Mouse (Mus musculus) pancreas, adult 10 weeks (tissue): Measurements from ENCODE around the gene Zkscan4. TPM values are rescaled to one million over a fixed set of nuclear protein-coding genes. Genes with fewer than 3 reads are reported as not detected.

ENCODE experiments used
- polyA plus RNA-seq: library from polyadenylated mRNA; stranded (reverse); fragments of 350-450 nt; fragmentation: Illumina TruSeq; extraction: RNeasy Lipid Tissue Mini Kit (QIAGEN cat#74804); gene quantifications from one replicate; pipeline ENCODE4 v1.2.3, GENCODE M21; 2015; ENCODE audit warnings: low read depth, low replicate concordance; ENCODE audit not compliant: insufficient read depth

Gene Zkscan4
- 0.92 TPM for polyA plus RNA-seq

DNA sequence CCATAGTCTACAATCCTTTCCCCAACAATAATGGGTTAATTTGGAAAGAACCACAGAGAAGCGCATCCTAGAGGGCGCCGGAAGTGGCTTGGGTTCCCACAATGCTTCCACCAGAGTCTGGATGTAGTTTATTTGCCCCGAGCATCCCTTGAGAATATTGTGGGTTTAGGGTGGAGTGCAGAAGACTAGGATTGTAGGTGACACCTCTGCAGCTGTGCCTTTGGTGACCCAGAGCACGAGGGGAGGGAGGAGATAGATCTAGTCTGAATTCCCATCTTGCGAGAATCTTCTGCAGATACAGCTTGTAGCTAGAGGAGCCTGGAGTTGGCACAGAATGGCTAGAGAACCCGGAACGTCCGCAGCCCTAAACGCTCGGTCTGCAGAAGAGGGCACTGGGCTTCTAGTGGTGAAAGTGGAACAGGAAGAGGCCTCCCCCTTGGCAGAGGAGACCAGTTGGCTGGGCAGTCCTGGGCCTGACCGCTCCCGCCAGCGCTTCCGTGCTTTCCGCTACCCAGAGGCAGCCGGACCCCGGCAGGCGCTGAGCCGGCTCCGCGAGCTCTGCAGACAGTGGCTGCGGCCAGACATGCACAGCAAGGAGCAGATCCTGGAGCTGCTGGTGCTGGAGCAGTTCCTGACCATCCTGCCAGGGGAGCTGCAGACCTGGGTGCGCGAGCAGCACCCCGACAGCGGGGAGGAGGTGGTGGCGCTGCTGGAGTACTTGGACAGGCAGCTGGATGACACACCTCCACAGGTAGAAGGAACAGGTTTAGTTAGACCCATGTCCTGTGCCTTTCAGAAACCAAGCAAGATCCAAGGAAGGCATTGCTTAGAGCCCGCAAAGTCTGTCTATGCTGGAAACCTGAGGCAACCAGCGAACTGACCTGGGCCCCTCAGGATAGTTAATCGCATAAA lies at the start of gene Zkscan4, which contains the start of gene Gm10065:
TSS of gene Zkscan4 (plus strand) at position 149 of the 912 bp plus-strand sequence.
TSS of gene Gm10065 (minus strand) at position 683 of the 912 bp plus-strand sequence.

DNA sequence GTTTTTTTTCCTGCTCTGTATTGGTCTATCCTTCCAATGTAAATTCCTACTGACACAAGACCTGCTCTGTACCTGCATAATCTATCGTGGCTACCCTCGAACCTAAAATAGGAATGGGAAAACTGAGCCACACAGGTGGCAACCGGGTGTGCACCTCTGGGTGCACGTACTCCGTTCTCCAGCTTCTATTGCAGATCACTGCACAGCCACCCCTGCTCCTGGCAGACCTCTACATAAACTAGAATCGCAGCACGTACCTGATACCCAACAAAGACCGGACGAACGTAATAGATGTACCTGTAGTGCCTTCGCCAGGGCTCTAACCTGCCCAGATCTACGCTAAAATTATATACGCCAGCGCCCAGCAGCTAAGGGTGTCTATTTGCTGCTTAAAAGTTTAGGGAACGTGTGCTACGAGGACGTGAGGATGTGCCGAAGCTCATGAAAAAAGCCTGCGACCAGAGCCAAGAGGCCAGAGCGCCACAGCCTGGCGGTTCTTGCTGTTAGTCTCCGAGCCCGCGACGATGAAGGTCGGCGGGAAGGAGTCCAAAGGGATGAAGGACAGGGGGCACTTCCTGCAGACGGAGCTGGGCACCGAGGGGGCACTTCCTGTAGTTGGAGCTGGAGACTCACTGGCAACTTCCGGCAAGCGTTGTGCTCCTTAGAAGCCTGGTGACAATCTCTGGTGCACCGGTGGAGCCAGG lies 38.1 kb upstream of the Zkscan4 start, which contains the start of gene Pgbd1:
TSS of gene Pgbd1 (minus strand) at position 556 of the 704 bp plus-strand sequence.

DNA sequence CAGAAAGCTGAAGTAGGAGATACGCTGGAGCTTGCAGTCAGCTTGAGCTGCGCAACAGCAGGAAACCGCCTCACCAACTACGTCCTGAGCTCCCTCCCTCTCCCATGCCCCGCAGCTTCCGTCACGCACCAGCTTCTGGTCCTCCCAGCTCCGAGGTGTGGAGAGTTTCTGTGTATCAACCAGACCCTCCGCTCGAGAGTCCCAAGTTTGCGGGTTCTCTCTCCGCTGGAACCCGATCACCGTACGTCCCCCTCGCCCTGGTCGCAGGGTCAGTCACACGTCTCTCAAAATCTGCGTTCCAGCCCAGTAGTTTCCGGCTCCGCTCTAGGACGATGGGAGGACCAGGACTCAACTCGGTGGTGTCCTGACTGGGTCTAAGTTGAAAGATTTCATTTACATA lies 25.3 kb upstream of the Zkscan4 start, which contains the start of gene Zscan26:
TSS of gene Zscan26 (minus strand) at position 282 of the 400 bp plus-strand sequence.

DNA sequence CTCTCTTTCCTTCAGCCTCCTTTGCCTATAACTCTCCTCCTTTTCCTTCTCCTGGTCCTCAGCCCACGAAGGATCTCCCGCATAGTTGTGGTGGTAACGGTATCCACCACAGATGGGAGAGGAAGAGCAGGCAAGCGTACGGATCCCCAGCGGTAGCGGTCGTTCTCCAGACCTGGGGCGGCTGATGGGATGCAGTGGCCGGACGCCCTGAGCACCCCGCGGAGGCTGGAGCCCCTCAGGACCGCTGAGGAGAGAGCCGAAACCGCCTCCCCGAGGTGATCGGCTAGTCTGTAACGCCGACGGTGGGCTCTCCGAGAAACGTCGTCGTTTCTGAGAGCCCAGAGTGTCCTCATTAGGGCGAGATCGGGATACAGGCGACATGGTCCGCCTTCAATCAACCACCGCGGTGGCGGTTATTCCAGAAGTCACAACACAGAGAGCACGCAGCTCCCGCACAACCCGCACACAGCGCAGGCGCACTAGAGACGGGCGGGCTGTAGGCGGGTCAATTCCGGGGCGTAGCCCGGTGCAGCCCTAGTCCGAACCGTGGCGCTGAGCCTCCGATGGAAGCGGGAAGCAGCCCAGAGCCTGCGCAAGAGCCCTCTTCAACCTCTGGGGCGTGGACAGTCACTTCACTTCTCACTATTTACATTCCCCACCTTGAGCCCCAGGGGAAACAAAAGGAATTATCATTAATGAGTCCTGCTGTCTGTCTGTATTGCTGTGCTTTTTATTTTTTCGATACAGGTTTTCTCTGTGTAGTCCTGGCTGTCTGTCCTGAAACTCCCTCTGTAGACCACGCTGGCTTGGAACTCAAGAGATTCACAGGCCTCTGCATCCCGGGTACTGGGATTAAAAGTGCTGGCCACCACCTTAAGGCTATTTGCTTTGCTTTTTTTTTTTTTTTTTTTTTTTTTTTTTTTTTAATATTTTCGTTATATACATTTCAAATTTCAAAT lies 10.4 kb upstream of the Zkscan4 start, which contains the start of gene Nkapl:
TSS of gene Nkapl (minus strand) at position 449 of the 959 bp plus-strand sequence.

DNA sequence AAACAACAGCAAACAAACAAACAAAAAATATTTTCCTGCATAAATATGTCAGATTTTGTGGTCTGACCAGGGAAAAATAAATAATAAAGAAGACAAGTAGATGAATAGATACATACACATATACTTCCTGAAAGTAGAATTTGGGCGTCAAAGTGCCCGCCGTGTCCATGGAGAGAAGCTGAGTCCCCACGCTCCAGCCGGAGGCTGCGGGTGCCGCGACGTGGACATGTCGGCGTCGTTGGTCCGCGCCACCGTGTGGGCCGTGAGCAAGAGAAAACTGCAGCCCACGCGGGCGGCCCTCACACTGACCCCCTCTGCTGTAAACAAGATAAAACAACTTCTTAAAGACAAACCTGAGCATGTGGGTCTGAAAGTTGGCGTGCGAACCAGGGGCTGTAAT lies 16.4 kb downstream of the Zkscan4 start, which contains the start of gene AK157302:
TSS of gene AK157302 (plus strand) at position 144 of the 400 bp plus-strand sequence.

DNA sequence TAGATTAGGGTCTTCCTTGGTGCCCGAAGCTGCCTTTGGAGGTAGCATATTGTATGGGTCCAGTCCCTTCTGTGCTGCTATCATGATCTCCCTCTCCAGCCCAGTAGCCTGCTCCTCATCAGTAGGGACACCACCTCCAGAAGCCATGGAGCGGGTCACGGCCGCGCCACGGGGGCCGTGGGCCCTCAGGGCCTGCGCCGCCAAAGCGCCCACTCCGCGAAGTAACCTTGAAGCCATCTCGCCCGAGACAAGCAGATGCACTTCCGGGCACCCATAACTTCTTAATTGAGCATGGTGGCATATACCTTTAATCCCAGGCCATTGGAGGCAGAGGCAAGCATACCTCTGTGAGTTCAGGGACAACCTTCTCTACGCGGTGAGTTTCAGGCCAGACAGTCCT lies 22.5 kb downstream of the Zkscan4 start, which contains the start of gene Gm11273:
TSS of gene Gm11273 (minus strand) at position 237 of the 400 bp plus-strand sequence.

DNA sequence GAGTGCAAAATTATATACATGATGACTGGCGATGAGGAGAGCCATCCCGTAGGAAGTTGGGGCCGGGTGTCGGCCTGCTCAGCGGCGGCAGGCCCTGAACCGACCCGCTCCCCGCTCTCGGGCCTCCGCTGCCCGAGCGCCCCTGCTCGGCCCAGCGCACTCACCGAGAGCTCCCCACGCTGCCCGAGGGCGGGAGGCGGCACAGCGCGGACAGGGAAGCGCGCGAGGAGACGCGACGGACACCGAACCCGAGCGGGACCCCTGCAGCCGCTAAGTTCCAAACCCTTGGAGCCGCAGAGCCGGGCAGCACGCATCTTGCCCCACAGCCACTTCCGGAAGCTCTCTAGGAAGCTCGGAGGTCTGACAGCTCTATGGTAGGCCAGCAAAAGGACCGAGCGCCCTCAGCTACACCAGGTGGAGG lies 52.1 kb downstream of the Zkscan4 start, which contains the start of gene Zkscan8:
TSS of gene Zkscan8 (minus strand) at position 340 of the 421 bp plus-strand sequence.

Other genes starting within 250 kb of the Zkscan4 start
- gene Gpx5, start 186.2 kb upstream of the Zkscan4 start, polyA plus RNA-seq = 1.3 TPM
- not detected for gene Gpx6, start 166.8 kb upstream of the Zkscan4 start, polyA plus RNA-seq
- gene Olfr1367, start 132.0 kb upstream of the Zkscan4 start, polyA plus RNA-seq = not detected
- 1.2 TPM for gene Zscan12, start 116.1 kb upstream of the Zkscan4 start, polyA plus RNA-seq
- 19.2 TPM for gene Zkscan3, start 76.2 kb upstream of the Zkscan4 start, polyA plus RNA-seq
- gene Pgbd1, start 37.8 kb upstream of the Zkscan4 start, polyA plus RNA-seq = 0.50 TPM
- gene Zscan26, start 25.2 kb upstream of the Zkscan4 start, polyA plus RNA-seq = 20.8 TPM
- not detected for gene Nkapl, start 10.4 kb upstream of the Zkscan4 start, polyA plus RNA-seq
- not detected for gene Gm10065, start 534 bp downstream of the Zkscan4 start, polyA plus RNA-seq
- not detected for gene AK157302, start 16.3 kb downstream of the Zkscan4 start, polyA plus RNA-seq
- not detected for gene Gm11273, start 22.5 kb downstream of the Zkscan4 start, polyA plus RNA-seq
- 2.1 TPM for gene Zkscan8, start 52.2 kb downstream of the Zkscan4 start, polyA plus RNA-seq
- gene Olfr1366, start 63.9 kb downstream of the Zkscan4 start, polyA plus RNA-seq = not detected
- not detected for gene Olfr1535, start 81.0 kb downstream of the Zkscan4 start, polyA plus RNA-seq
- gene Olfr1364, start 102.9 kb downstream of the Zkscan4 start, polyA plus RNA-seq = not detected
- not detected for gene Olfr1362, start 135.1 kb downstream of the Zkscan4 start, polyA plus RNA-seq
- gene Olfr11, start 163.6 kb downstream of the Zkscan4 start, polyA plus RNA-seq = not detected
- not detected for gene Olfr1361, start 184.5 kb downstream of the Zkscan4 start, polyA plus RNA-seq
- not detected for gene Olfr1360, start 198.5 kb downstream of the Zkscan4 start, polyA plus RNA-seq
- gene Olfr1359, start 219.2 kb downstream of the Zkscan4 start, polyA plus RNA-seq = not detected
- not detected for gene Hist1h2bl, start 237.2 kb downstream of the Zkscan4 start, polyA plus RNA-seq
- not detected for gene Hist1h2ai, start 237.5 kb downstream of the Zkscan4 start, polyA plus RNA-seq
- gene Hist1h3h, start 238.8 kb downstream of the Zkscan4 start, polyA plus RNA-seq = not detected
- gene Hist1h2bm, start 243.1 kb downstream of the Zkscan4 start, polyA plus RNA-seq = not detected